Mouse (Mus musculus) testis, adult 2 months (tissue): ENCODE results near the gene Creb5.

ENCODE experiments used
- CTCF ChIP-seq: fragments of 200-500 bp; IDR thresholded peaks from 2 replicates; pipeline ENCODE4 v1.5.1; 2012; ENCODE audit warnings: low read depth, mild to moderate bottlenecking, inconsistent platforms, low read length, moderate library complexity; ENCODE audit not compliant: control insufficient read depth, insufficient read depth, insufficient replicate concordance
- POLR2A ChIP-seq: fragments of 200-500 bp; IDR thresholded peaks from 2 replicates; pipeline ENCODE4 v1.6.1; 2012; ENCODE audit warnings: low read depth, mild to moderate bottlenecking, inconsistent platforms, low read length, moderate library complexity; ENCODE audit not compliant: control insufficient read depth

GRCm38 (mm10) chr6:53506947-53507564 is 220.0 kb downstream of the Creb5 start:
- TF ChIP-seq POLR2A: no peak
- TF ChIP-seq CTCF: no peak
